Mouse (Mus musculus) heart, adult 2 months (tissue): ENCODE results near the gene Ube2n.

Experiments used
- CTCF ChIP-seq: fragments of 200-600 bp; IDR thresholded peaks from 2 replicates; pipeline ENCODE4 v1.8.1; 2022; ENCODE audit warnings: antibody characterized with exemption, mild to moderate bottlenecking, moderate library complexity
- EP300 ChIP-seq: fragments of 200-500 bp; IDR thresholded peaks from 2 replicates; pipeline ENCODE4 v1.6.1; 2011; ENCODE audit warnings: low read depth, low read length, control low read depth; ENCODE audit not compliant: insufficient read depth
- POLR2A ChIP-seq: fragments of 200-500 bp; IDR thresholded peaks from 2 replicates; pipeline ENCODE4 v1.6.1; 2011; ENCODE audit warnings: mild to moderate bottlenecking, low read depth, low read length, control low read depth; ENCODE audit not compliant: insufficient read depth

DNA sequence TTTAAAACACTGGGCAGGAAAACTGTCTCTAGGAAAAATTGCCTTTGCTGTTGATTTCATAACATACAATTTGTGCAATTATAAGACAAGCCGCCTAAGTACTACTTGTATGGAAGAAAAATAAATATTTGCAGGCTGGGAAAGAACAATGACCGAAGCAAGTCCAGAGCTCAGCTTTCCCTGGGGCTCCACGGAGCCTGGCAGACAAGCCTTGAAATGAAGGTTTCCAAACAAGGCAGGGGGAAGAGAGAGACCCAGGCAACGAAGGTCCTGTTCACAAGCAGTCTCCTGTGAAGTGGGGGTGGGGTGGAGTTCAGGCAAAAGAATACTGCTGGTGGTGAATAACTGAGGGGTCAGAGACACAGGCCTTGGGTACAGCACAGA lies 62.6 kb downstream of the Ube2n start:
- TF ChIP-seq CTCF, result no peak
- no peak for TF ChIP-seq POLR2A
- TF ChIP-seq EP300, result no peak
